Mouse (Mus musculus) neural tube, embryonic 12.5 days (tissue): ENCODE measurements around the gene Gpr157. TPM values are rescaled to one million over a fixed set of nuclear protein-coding genes. Genes with fewer than 3 reads are reported as not detected.
"Not testable (repeated sequence)": the region's sequence is repeated elsewhere in the genome, so short reads cannot be mapped to it uniquely, and the experiment has no call there.

Experiments used
- ATAC-seq: fragments of 200-750 bp; cut with Nextera tagmentation; 2 replicates; pipeline ENCODE4 v1.8.0; 2017; ENCODE audit warnings: low read depth, mild to moderate bottlenecking, moderate TSS enrichment, moderate library complexity; ENCODE audit not compliant: low FRiP score
- H3K27ac ChIP-seq: fragments of 300-500 bp; sonication (generic); 2 replicates; pipeline ENCODE4 v1.5.1; 2016
- H3K27me3 ChIP-seq: fragments of 300-500 bp; sonication (generic); replicated peaks from 2 replicates; pipeline ENCODE4 v1.6.1; 2016; ENCODE audit warnings: mild to moderate bottlenecking
- H3K36me3 ChIP-seq: fragments of 300-500 bp; sonication (generic); 2 replicates; pipeline ENCODE4 v1.6.1; 2016; ENCODE audit warnings: mild to moderate bottlenecking
- H3K4me1 ChIP-seq: fragments of 300-500 bp; sonication (generic); 2 replicates; pipeline ENCODE4 v1.6.1; 2016
- H3K4me2 ChIP-seq: fragments of 300-500 bp; sonication (generic); replicated peaks from 2 replicates; pipeline ENCODE4 v1.6.1; 2016; ENCODE audit warnings: mild to moderate bottlenecking
- H3K4me3 ChIP-seq: fragments of 300-500 bp; sonication (generic); 2 replicates; pipeline ENCODE4 v1.5.1; 2016
- H3K9ac ChIP-seq: fragments of 300-500 bp; sonication (generic); 2 replicates; pipeline ENCODE4 v1.6.1; 2016; ENCODE audit warnings: mild to moderate bottlenecking
- H3K9me3 ChIP-seq: fragments of 300-500 bp; sonication (generic); 2 replicates; pipeline ENCODE4 v1.6.1; 2016; ENCODE audit warnings: mild to moderate bottlenecking
- WGBS: fragments of 180-500 bp; shearing (Covaris S2); methylation state at CpG from one replicate; pipeline ENCODE4 v1.1.7; 2016; 5-methylcytosine and 5-hydroxymethylcytosine counted together
- polyA plus RNA-seq: library from polyadenylated mRNA; unstranded; fragments of >200 nt; fragmentation: Nextera tagmentation; extraction: Ambion mirVana; gene quantifications from 2 replicates; pipeline ENCODE4 v1.2.1, GENCODE M21; 2016

Gpr157 gene
- 0.65 and 1.0 TPM in 2 replicates for polyA plus RNA-seq

DNA sequence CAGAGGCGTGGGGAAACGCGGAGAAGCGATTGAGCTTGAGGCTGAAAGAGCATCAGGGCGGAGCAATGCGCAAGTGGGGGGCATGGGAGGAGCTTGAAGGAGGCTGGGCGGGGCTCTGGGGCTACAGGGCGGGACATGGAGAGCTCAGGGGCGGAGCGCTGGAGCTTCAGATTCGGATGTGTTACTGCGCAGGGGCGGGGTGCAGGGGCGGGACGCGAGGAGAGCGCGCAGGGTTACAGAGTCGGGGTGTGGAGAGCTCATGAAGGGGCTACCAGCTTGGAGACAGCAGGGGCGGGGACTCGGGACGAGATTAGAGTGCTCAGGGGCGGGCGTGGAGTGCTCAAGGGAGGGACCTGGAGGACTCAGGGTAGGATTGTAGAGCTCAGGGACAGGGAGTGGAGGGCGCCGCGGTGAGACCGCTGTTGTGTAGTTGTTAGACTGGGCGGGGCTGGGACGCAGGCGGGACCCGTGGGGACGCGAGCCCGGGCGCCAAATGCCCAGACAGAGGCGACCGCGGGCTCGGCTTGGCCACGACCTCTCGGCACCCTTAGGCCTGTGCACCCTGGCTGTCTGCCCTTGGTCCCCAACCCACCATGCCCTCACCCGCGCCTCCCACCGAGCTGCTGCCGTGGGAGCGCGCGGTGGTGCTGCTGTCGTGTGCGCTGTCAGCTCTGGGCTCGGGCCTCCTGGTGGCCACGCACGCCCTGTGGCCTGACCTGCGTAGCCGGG, at the start of gene Gpr157:
Gpr157 (plus strand) TSS at position 205 of the 729 bp plus-strand sequence.
- H3K9ac ChIP-seq, result peak within 1 kb of the TSS; percentile 58
- H3K27ac ChIP-seq, result no peak within 1 kb of the TSS
- H3K4me3 ChIP-seq, result peak within 1 kb of the TSS; percentile 46
- no peaks in the 10 kb centered on the region for H3K9me3 ChIP-seq
- under 1% methylated on average over 56 of the region's 56 CpGs for WGBS
- H3K36me3 ChIP-seq, result no peaks in the 10 kb centered on the region
- H3K4me1 ChIP-seq, result peaks cover 11% of the 10 kb centered on the region
- peak within 1 kb of the TSS; percentile 99 for H3K4me2 ChIP-seq
- peak; percentile 92 for ATAC-seq
- H3K27me3 ChIP-seq, result peaks cover 9% of the 10 kb centered on the region

- Histone ChIP-seq H3K36me3 (no peaks in the 10 kb centered on the region), H3K4me3 (no peak overlapping the region), H3K27ac (no peak overlapping the region), H3K9ac (no peak overlapping the region), H3K27me3 (peaks cover 26% of the 10 kb centered on the region), H3K4me2 (no peak overlapping the region), H3K9me3 (no peaks in the 10 kb centered on the region), H3K4me1 (peaks cover 7% of the 10 kb centered on the region; the same call in 1 of the 2 replicates)
- WGBS, result 88% methylated on average over 7 of the region's 7 CpGs
- ATAC-seq, result no peak
Observed at GRCm38 (mm10) chr4:150038533-150038932, 48.6 kb upstream of the Gpr157 start.

DNA sequence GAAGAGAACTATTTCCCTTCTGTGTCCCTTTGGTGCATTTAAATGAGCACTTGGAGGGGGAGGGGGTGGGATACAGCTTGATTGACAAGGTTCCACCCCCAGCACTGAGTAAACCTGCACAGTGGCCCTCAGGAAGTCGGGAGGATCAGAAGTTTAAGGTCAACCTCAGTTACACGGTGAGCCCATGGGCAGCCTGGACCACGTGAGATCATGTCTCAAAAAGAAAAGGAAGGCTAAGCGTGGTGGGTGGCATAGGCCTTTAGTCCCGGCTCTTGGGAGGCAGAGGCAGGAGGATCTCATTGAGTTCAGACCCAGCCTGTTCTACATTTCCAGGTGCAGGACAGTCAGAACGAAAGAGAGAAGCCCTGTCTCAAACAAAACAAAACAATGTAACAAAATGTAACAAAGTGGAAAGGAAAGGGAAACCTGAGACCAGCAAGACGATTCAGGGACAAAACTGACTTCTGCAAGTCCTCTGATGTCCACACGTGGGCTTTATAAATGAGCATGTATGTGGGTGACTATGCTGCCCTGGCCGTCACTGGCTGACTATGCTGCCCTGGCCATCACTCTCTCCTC, 47.1 kb upstream of the Gpr157 start:
- Histone ChIP-seq H3K4me1 (0 out of 2 replicates have a peak, but pooled peaks cover 2% of the 10 kb centered on the region), H3K4me2 (no peak overlapping the region), H3K27ac (no peak overlapping the region), H3K9me3 (no peaks in the 10 kb centered on the region), H3K27me3 (peaks cover 10% of the 10 kb centered on the region), H3K4me3 (no peak overlapping the region), H3K36me3 (no peaks in the 10 kb centered on the region), H3K9ac (no peak overlapping the region)
- ATAC-seq, result no peak
- WGBS, result 87% methylated on average over 9 of the region's 9 CpGs

- not testable (repeated sequence) for H3K36me3 ChIP-seq
Observed at GRCm38 (mm10) chr4:150040856-150041255, 46.3 kb upstream of the Gpr157 start.

GRCm38 (mm10) chr4:150041346-150042110, 45.6 kb upstream of the Gpr157 start:
- Histone ChIP-seq H3K36me3 (no peaks in the 10 kb centered on the region), H3K4me2 (no peak overlapping the region)

More at GRCm38 (mm10) chr4:150040856-150041255, 46.3 kb upstream of the Gpr157 start:
- H3K27ac ChIP-seq, H3K27me3 ChIP-seq, H3K9me3 ChIP-seq, H3K4me1 ChIP-seq, H3K9ac ChIP-seq, H3K4me3 ChIP-seq, H3K4me2 ChIP-seq, ATAC-seq: not testable (repeated sequence)
- 84% methylated on average over 1 of the region's 1 CpGs for WGBS

DNA sequence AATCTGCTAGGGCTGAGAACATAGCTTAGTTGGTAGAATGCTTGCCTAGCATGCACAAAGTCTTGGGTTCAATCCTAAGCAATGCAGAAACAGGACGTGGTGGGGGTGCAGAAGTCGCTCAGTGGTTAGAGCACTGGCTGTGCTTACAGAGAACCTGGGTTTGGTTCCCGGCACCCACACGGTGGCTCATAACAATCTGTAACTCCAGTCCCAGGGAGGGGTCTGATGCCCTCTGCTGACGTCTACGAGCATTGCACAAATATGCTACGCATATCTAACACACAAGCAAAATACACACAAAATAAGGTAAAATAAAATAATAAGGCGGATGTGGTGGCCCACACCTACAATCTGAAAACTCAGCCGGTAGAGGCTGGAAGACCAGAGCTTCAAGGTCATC, 43.6 kb upstream of the Gpr157 start:
- Histone ChIP-seq H3K4me2 (no peak overlapping the region), H3K27ac (no peak overlapping the region), H3K4me1 (peaks cover 13% of the 10 kb centered on the region), H3K36me3 (no peaks in the 10 kb centered on the region), H3K4me3 (no peak overlapping the region), H3K9me3 (no peaks in the 10 kb centered on the region), H3K9ac (no peak overlapping the region), H3K27me3 (peaks cover 23% of the 10 kb centered on the region)
- ATAC-seq, result no peak
- 95% methylated on average over 9 of the region's 9 CpGs for WGBS

More at GRCm38 (mm10) chr4:150041346-150042110, 45.6 kb upstream of the Gpr157 start:
- ATAC-seq, result no peak
- Histone ChIP-seq H3K4me3 (no peak overlapping the region), H3K27ac (no peak overlapping the region), H3K4me1 (no peaks in the 10 kb centered on the region), H3K9me3 (no peaks in the 10 kb centered on the region), H3K9ac (no peak overlapping the region), H3K27me3 (peaks cover 12% of the 10 kb centered on the region)
- 80% methylated on average over 10 of the region's 10 CpGs for WGBS

- Histone ChIP-seq H3K27ac (no peak overlapping the region), H3K4me2 (peak overlapping the region; percentile 85), H3K4me1 (peaks cover 19% of the 10 kb centered on the region), H3K4me3 (peak overlapping the region; percentile 37), H3K9me3 (no peaks in the 10 kb centered on the region), H3K36me3 (no peaks in the 10 kb centered on the region), H3K9ac (peak overlapping the region; percentile 44; the same call in 1 of the 2 replicates), H3K27me3 (peaks cover 45% of the 10 kb centered on the region)
- peak; percentile 29; the same call in 1 of the 2 replicates for ATAC-seq
- under 1% methylated on average over 20 of the region's 20 CpGs for WGBS
Observed at GRCm38 (mm10) chr4:150048038-150048437, 39.1 kb upstream of the Gpr157 start.

DNA sequence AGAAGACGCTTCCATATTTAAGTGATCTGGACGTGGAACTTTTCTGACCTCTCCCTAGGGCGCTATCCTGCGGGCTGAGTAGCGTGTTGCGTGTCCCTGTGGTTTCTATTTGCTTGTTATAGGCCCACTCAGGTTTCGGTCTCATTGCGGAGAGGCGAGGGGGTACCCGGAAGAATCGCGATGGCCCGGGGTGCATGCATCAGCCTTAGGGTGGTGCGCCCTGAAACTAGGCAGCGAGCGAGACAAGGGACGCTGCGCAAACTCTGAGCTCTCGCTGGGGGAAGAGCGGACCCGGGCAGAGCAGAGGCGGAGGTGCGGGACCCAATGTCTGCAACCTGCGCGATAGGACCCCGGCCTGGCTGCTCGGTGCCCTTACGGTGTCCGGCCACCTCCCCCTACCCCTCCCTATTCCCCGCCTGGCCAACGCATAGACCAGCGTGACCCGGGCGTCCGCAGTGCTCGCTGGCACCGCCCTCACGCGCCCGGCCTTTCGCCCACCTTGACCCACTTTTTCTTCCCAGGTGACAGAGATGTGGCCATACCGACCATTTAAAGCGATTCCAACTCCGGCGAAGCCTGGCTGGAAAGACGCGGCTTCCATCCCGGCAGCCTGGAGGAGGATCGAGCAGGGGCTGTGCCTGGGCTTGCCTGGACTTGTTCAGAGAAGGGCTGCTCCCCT, 38.5 kb upstream of the Gpr157 start:
- Histone ChIP-seq H3K9me3 (no peaks in the 10 kb centered on the region), H3K36me3 (no peaks in the 10 kb centered on the region), H3K27me3 (peaks cover 45% of the 10 kb centered on the region), H3K27ac (no peak overlapping the region), H3K4me1 (peaks cover 19% of the 10 kb centered on the region), H3K9ac (peak overlapping the region; percentile 44; the same call in 1 of the 2 replicates), H3K4me2 (peak overlapping the region; percentile 85), H3K4me3 (peak overlapping the region; percentile 37)
- WGBS, result under 1% methylated on average over 49 of the region's 49 CpGs
- ATAC-seq, result 0 out of 2 replicates have a peak, but pooled peaks have one; percentile 44

- Histone ChIP-seq H3K9me3 (no peaks in the 10 kb centered on the region), H3K4me3 (peak overlapping the region; percentile 37), H3K27ac (no peak overlapping the region), H3K9ac (peak overlapping the region; percentile 44; the same call in 1 of the 2 replicates), H3K4me2 (peak overlapping the region; percentile 85), H3K36me3 (no peaks in the 10 kb centered on the region), H3K4me1 (peaks cover 19% of the 10 kb centered on the region), H3K27me3 (peaks cover 45% of the 10 kb centered on the region)
- ATAC-seq, result no peak
- WGBS, result 21% methylated on average over 15 of the region's 15 CpGs
Observed at GRCm38 (mm10) chr4:150049157-150049513, 38.0 kb upstream of the Gpr157 start.

DNA sequence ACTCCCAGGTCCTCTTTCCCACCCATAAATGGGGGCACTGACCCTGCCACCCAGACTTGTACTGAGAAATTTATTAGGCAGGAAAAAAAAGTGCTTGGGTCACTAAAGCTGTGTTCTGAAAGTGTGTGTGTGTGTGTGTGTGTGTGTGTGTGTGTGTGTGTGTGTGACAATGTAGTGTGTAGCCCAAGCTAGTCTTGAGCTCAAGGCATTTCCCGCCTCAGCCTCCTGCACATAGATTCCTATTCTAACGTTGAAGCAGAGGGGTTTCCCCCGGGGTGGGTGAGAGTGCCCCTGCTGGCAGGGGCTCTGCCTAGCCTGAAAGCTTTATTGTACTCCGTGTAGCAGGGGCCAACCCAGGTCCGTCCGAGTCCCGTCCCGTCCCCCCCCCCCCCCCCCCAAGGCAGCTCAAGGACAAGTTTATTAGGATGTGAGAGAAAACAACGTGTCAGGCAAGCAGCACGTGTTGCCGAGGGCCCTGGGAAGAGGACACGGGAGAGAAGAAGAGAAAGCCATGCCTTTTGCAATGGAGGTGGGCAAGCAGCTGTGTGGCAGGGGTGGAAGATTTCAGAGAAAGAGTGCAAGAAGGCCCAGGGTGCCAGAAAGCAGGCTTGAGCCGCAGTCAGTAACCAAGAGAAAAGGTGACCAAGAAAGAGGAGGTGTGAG, 37.5 kb upstream of the Gpr157 start:
- Histone ChIP-seq H3K9ac (no peak overlapping the region), H3K36me3 (no peaks in the 10 kb centered on the region), H3K9me3 (no peaks in the 10 kb centered on the region), H3K4me2 (0 out of 2 replicates have a peak overlapping the region, but pooled peaks have one; percentile 85), H3K27ac (no peak overlapping the region), H3K4me1 (peaks cover 19% of the 10 kb centered on the region), H3K4me3 (no peak overlapping the region), H3K27me3 (peaks cover 45% of the 10 kb centered on the region)
- ATAC-seq, result no peak
- 16% methylated on average over 13 of the region's 13 CpGs for WGBS

GRCm38 (mm10) chr4:150051514-150051913, 35.7 kb upstream of the Gpr157 start:
- Histone ChIP-seq H3K4me1 (peaks cover 19% of the 10 kb centered on the region), H3K27me3 (peaks cover 37% of the 10 kb centered on the region), H3K9me3 (no peaks in the 10 kb centered on the region), H3K9ac (no peak overlapping the region), H3K4me3 (no peak overlapping the region), H3K36me3 (no peaks in the 10 kb centered on the region), H3K4me2 (no peak overlapping the region), H3K27ac (no peak overlapping the region)
- 83% methylated on average over 8 of the region's 8 CpGs for WGBS
- no peak for ATAC-seq
